Comparison of ENCODE assay signal across 32 mouse cellular contexts in genomic region chr5:67944074-67944785, GRCm38 (mm10). TPM values are rescaled to one million over a fixed set of nuclear protein-coding genes. Genes with fewer than 3 reads are reported as not detected.
"Had no signal": no experiment of that assay in that cellular context is flagged by ENCODE, and none has a peak within 500 bp of the region (broad histone marks: within the 10 kb centered on the region; RNA-seq: fewer than 3 reads in every experiment).

No protein-coding gene starts in this region.

- H3K36me3 ChIP-seq: heart, embryonic 13.5 days; heart, embryonic 15.5 days; hindbrain, embryonic 13.5 days; hindbrain, embryonic 15.5 days; limb, embryonic 10.5 days; limb, embryonic 12.5 days; liver, embryonic 13.5 days had no signal

- DNase-seq: gastrocnemius, postnatal 14 days; gastrocnemius, postnatal 36 days; heart, adult 11 months; heart, adult 2 months; heart, postnatal 14 days; heart, postnatal 36 days; kidney, adult 18-20 months; kidney, adult 8-10 months; kidney, postnatal 10 days; kidney, postnatal 25 days; kidney, postnatal 4 days; liver; liver, embryonic 13.5 days had no signal

- H3K9me3 ChIP-seq: heart, embryonic 13.5 days; heart, embryonic 15.5 days; hindbrain, embryonic 13.5 days; hindbrain, embryonic 15.5 days; limb, embryonic 10.5 days; limb, embryonic 12.5 days; liver, embryonic 13.5 days had no signal

- H3K27ac ChIP-seq: heart, embryonic 13.5 days; heart, embryonic 15.5 days; hindbrain, embryonic 13.5 days; hindbrain, embryonic 15.5 days; hindbrain, postnatal 0 days; layer of hippocampus, adult 2 months; left cerebral cortex, adult 2 months; limb, embryonic 10.5 days; limb, embryonic 12.5 days; liver, embryonic 13.5 days had no signal

- H3K4me2 ChIP-seq: heart, embryonic 11.5 days; heart, embryonic 13.5 days; heart, embryonic 15.5 days; hindbrain, embryonic 13.5 days; hindbrain, embryonic 15.5 days; limb, embryonic 12.5 days; liver, embryonic 11.5 days; liver, embryonic 13.5 days had no signal

- H3K4me3 ChIP-seq: heart, adult 2 months; heart, embryonic 13.5 days; heart, embryonic 15.5 days; hindbrain, embryonic 13.5 days; hindbrain, embryonic 15.5 days; layer of hippocampus, adult 2 months; left cerebral cortex, adult 2 months; limb, embryonic 10.5 days; limb, embryonic 12.5 days; liver, embryonic 13.5 days had no signal

- H3K4me1 ChIP-seq: heart, embryonic 13.5 days; heart, embryonic 15.5 days; hindbrain, embryonic 13.5 days; hindbrain, embryonic 15.5 days; limb, embryonic 10.5 days; limb, embryonic 12.5 days; liver, embryonic 13.5 days had no signal

- H3K27me3 ChIP-seq: heart, embryonic 13.5 days; heart, embryonic 15.5 days; hindbrain, embryonic 13.5 days; hindbrain, embryonic 15.5 days; limb, embryonic 12.5 days; liver, embryonic 13.5 days had no signal

- ATAC-seq: hindbrain, postnatal 0 days had no signal

- H3K9ac ChIP-seq: heart, embryonic 13.5 days; heart, embryonic 15.5 days; hindbrain, embryonic 13.5 days; hindbrain, embryonic 15.5 days; limb, embryonic 12.5 days; liver, embryonic 13.5 days had no signal

RNA-seq across cellular contexts. Expression of gene Gm21905, which starts 2.0 kb away (rescaled TPM):
- polyA plus RNA-seq: frontal cortex, adult 2 months; gonadal fat pad, adult 2 months; heart, adult 2 months; heart, embryonic 11.5 days; heart, embryonic 13.5 days; heart, embryonic 15.5 days; heart, postnatal 0 days; hindbrain, embryonic 11.5 days; hindbrain, embryonic 13.5 days; hindbrain, embryonic 15.5 days; hindbrain, postnatal 0 days; intestine, embryonic 14.5 days; kidney, embryonic 14.5 days; kidney, embryonic 16.5 days; limb, embryonic 10.5 days; limb, embryonic 12.5 days; limb, embryonic 14.5 days; liver, embryonic 11.5 days; liver, embryonic 13.5 days had no signal

RNA-seq across cellular contexts. Expression of gene Gm5108, which starts 2.8 kb away (rescaled TPM):
- polyA plus RNA-seq: frontal cortex, adult 2 months; gonadal fat pad, adult 2 months; heart, adult 2 months; heart, embryonic 11.5 days; heart, embryonic 13.5 days; heart, embryonic 15.5 days; heart, postnatal 0 days; hindbrain, embryonic 11.5 days; hindbrain, embryonic 13.5 days; hindbrain, embryonic 15.5 days; hindbrain, postnatal 0 days; intestine, embryonic 14.5 days; kidney, embryonic 14.5 days; kidney, embryonic 16.5 days; limb, embryonic 10.5 days; limb, embryonic 12.5 days; limb, embryonic 14.5 days; liver, embryonic 11.5 days; liver, embryonic 13.5 days had no signal
